Mouse (Mus musculus) Muller cell, postnatal 12 days (primary cell): ENCODE data around the gene Prox2.
A peak's percentile ranks its signal among the peaks of the same experiment; 100 is the strongest.

Source experiments
- DNase-seq: peaks from one replicate; pipeline ENCODE4 v3.0.0-alpha.2; 2015; ENCODE audit errors: inconsistent ontology term

Prox2 gene

GRCm38 (mm10) chr12:85131361-85131760 is 20.8 kb upstream of the Prox2 start:
- no peak for DNase-seq

- no peak for DNase-seq
These were observed 18.9 kb upstream of the Prox2 start for GRCm38 (mm10) chr12:85129426-85129978.

GRCm38 (mm10) chr12:85126986-85127603 is 16.5 kb upstream of the Prox2 start:
- peak; percentile 92 for DNase-seq

- DNase-seq = no peak
These were observed 14.2 kb upstream of the Prox2 start for GRCm38 (mm10) chr12:85124751-85125150.

GRCm38 (mm10) chr12:85123645-85124044 is 13.1 kb upstream of the Prox2 start:
- no peak for DNase-seq

GRCm38 (mm10) chr12:85123108-85123530 is 12.6 kb upstream of the Prox2 start:
- no peak for DNase-seq

- peak; percentile 55 for DNase-seq
These were observed 11.4 kb upstream of the Prox2 start for GRCm38 (mm10) chr12:85121806-85122459.

GRCm38 (mm10) chr12:85115678-85116077 is 5.1 kb upstream of the Prox2 start:
- DNase-seq = no peak

- no peak for DNase-seq
These were observed 3.4 kb upstream of the Prox2 start for GRCm38 (mm10) chr12:85113917-85114316.

GRCm38 (mm10) chr12:85113337-85113736 is 2.8 kb upstream of the Prox2 start:
- no peak for DNase-seq

GRCm38 (mm10) chr12:85112550-85113251 is 2.1 kb upstream of the Prox2 start:
- no peak for DNase-seq

- DNase-seq = peak; percentile 16
These were observed 405 bp downstream of the Prox2 start for GRCm38 (mm10) chr12:85110011-85110697.

- DNase-seq = no peak
These were observed 1.1 kb downstream of the Prox2 start for GRCm38 (mm10) chr12:85109426-85109825.

GRCm38 (mm10) chr12:85108643-85109042 is 1.9 kb downstream of the Prox2 start:
- DNase-seq = no peak

- no peak for DNase-seq
These were observed 4.3 kb downstream of the Prox2 start for GRCm38 (mm10) chr12:85106292-85106691.

- DNase-seq = no peak
These were observed 5.8 kb downstream of the Prox2 start for GRCm38 (mm10) chr12:85104789-85105188.

GRCm38 (mm10) chr12:85103096-85103495 is 7.5 kb downstream of the Prox2 start:
- no peak for DNase-seq

- no peak for DNase-seq
These were observed 8.9 kb downstream of the Prox2 start for GRCm38 (mm10) chr12:85101521-85102106.

GRCm38 (mm10) chr12:85101001-85101400 is 9.6 kb downstream of the Prox2 start:
- DNase-seq = no peak

GRCm38 (mm10) chr12:85095859-85096258 is 14.7 kb downstream of the Prox2 start:
- DNase-seq = no peak

GRCm38 (mm10) chr12:85095146-85095545 is 15.4 kb downstream of the Prox2 start:
- DNase-seq = no peak

GRCm38 (mm10) chr12:85094706-85095105 is 15.9 kb downstream of the Prox2 start:
- no peak for DNase-seq
